In genomic region chr3:17790331-17790730, GRCm38 (mm10) we compare ENCODE assay signal across 8 mouse cellular contexts.
A peak's percentile ranks its signal among the peaks of the same experiment; 100 is the strongest.
DNase-seq lines count a peak whose midpoint lies in the region; ATAC-seq lines count a peak whose summit lies in the region.

No protein-coding gene starts in this region.

- peaks cover 10% of the 10 kb centered on the region; the same call in 1 of the 2 replicates for H3K36me3 ChIP-seq in hindbrain, embryonic 13.5 days
- H3K36me3 ChIP-seq in neural tube, embryonic 12.5 days, result peaks cover 4% of the 10 kb centered on the region; the same call in 1 of the 2 replicates

- no peaks in the 10 kb centered on the region for H3K9me3 ChIP-seq in hindbrain, embryonic 13.5 days
- H3K9me3 ChIP-seq in neural tube, embryonic 12.5 days, result no peaks in the 10 kb centered on the region

- H3K9ac ChIP-seq in hindbrain, embryonic 13.5 days, result peak overlapping the region; percentile 100
- peak overlapping the region; percentile 98 for H3K9ac ChIP-seq in neural tube, embryonic 12.5 days

- H3K27me3 ChIP-seq in hindbrain, embryonic 13.5 days, result no peaks in the 10 kb centered on the region
- H3K27me3 ChIP-seq in neural tube, embryonic 12.5 days (replicated peaks), result 0 out of 2 replicates have a peak, but pooled peaks cover 4% of the 10 kb centered on the region

- ATAC-seq in hindbrain, embryonic 13.5 days (ENCODE audit: low FRiP score), result no peak
- no peak for ATAC-seq in neural tube, embryonic 12.5 days (ENCODE audit: low FRiP score, low read depth)

- WGBS in hindbrain, embryonic 13.5 days, result 0% methylated on average over 14 of the region's 14 CpGs
- 1% methylated on average over 14 of the region's 14 CpGs for WGBS in neural tube, embryonic 12.5 days

- peak overlapping the region; percentile 100 for H3K27ac ChIP-seq in hindbrain, embryonic 13.5 days
- peak overlapping the region; percentile 100 for H3K27ac ChIP-seq in neural tube, embryonic 12.5 days

- peak overlapping the region; percentile 99 for H3K4me2 ChIP-seq in hindbrain, embryonic 13.5 days
- peak overlapping the region; percentile 98 for H3K4me2 ChIP-seq in neural tube, embryonic 12.5 days (replicated peaks)

- H3K4me1 ChIP-seq in hindbrain, embryonic 13.5 days (replicated peaks), result peaks cover 34% of the 10 kb centered on the region
- peaks cover 14% of the 10 kb centered on the region for H3K4me1 ChIP-seq in neural tube, embryonic 12.5 days

- peak; percentile 31 for DNase-seq in cerebellum, adult 11-12 months
- DNase-seq in cerebellum, adult 11 months, result no peak
- peak; percentile 53 for DNase-seq in embryo, embryonic 9.5 days (ENCODE audit: extremely low spot score)
- no peak for DNase-seq in adrenal gland, postnatal 10 days
- no peak for DNase-seq in urinary bladder, postnatal 25 days (ENCODE audit: low spot score)
- no peak for DNase-seq in heart, adult 8-10 months (ENCODE audit: low spot score)

- H3K4me3 ChIP-seq in hindbrain, embryonic 13.5 days, result peak overlapping the region; percentile 78
- H3K4me3 ChIP-seq in neural tube, embryonic 12.5 days, result peak overlapping the region; percentile 69

Comparison
In these comparisons a context has a peak if more than half of its experiments do, and no peak if none do; other contexts are left out.
1. DNase-seq: peak in cerebellum, adult 11-12 months (single experiment) and embryo, embryonic 9.5 days (single experiment); none in cerebellum, adult 11 months (single experiment), adrenal gland, postnatal 10 days (single experiment), urinary bladder, postnatal 25 days (single experiment) and heart, adult 8-10 months (single experiment).